Mouse (Mus musculus) embryonic fibroblast, embryonic 13.5 days (primary cell): ENCODE measurements around the gene Uck2. TPM values are rescaled to one million over a fixed set of nuclear protein-coding genes. Genes with fewer than 3 reads are reported as not detected.

Experiments used
- H3K27ac ChIP-seq: 2 replicates; pipeline ENCODE4 v1.5.1; 2012; ENCODE audit warnings: low read length, control low read depth, inconsistent platforms; ENCODE audit not compliant: insufficient read depth
- H3K4me1 ChIP-seq: 2 replicates; pipeline ENCODE4 v1.6.1; 2011; ENCODE audit warnings: low read length; ENCODE audit not compliant: control insufficient read depth, insufficient read depth
- H3K4me3 ChIP-seq: 2 replicates; pipeline ENCODE4 v1.5.1; 2011; ENCODE audit warnings: mild to moderate bottlenecking, control low read depth, low read length; ENCODE audit not compliant: insufficient read depth
- CTCF ChIP-seq: IDR thresholded peaks from 2 replicates; pipeline ENCODE4 v1.5.1; 2011; ENCODE audit warnings: mild to moderate bottlenecking, control low read depth, low read length, moderate library complexity, borderline replicate concordance; ENCODE audit not compliant: insufficient read depth
- POLR2A ChIP-seq: IDR thresholded peaks from 2 replicates; pipeline ENCODE4 v1.6.1; 2011; ENCODE audit warnings: low read depth, mild to moderate bottlenecking, control low read depth, low read length, moderate library complexity
- polyA plus RNA-seq: library from polyadenylated mRNA; stranded (reverse); fragments of >200 nt; gene quantifications from 2 replicates; pipeline ENCODE4 v1.2.4, GENCODE M21; 2011; ENCODE audit warnings: low read depth; ENCODE audit not compliant: missing spikeins, insufficient read length

Gene Uck2
- polyA plus RNA-seq, 1 experiment, result 132 TPM

DNA sequence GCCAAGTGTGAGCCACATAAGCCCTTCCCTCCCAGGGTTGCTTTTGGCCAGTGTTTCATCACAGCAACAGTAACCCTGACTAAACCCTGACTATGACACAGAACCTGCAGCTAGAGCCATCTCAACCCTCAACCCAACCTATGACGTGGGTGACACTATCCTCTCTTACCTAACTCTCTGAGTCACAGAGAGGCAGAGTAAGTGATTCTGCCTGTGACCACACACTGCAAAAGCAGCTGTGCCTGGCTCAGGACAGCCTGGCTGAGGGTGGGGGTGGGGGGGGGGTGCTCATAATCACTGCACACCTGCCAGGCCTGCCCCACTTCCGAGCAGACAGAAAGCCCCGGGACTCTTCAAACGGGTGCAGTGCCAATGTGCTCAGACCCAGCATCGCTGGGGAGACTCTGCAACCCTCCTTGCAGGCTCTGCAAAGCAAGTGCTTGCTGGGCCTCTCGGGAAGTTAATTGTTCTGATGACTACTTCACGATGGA is 42.9 kb downstream of the Uck2 start:
- no peak overlapping the region for H3K27ac ChIP-seq
- no peak overlapping the region for H3K4me3 ChIP-seq
- H3K4me1 ChIP-seq, result peaks cover 34% of the 10 kb centered on the region
- no peak for TF ChIP-seq CTCF
- TF ChIP-seq POLR2A, result no peak

- Histone ChIP-seq H3K4me1 (peaks cover 29% of the 10 kb centered on the region), H3K27ac (no peak overlapping the region), H3K4me3 (no peak overlapping the region)
- no peak for TF ChIP-seq CTCF
- no peak for TF ChIP-seq POLR2A
Observed at GRCm38 (mm10) chr1:167241487-167241886, 43.6 kb downstream of the Uck2 start.

- TF ChIP-seq POLR2A (no peak), CTCF (no peak)
- Histone ChIP-seq H3K4me3 (no peak overlapping the region), H3K4me1 (peaks cover 24% of the 10 kb centered on the region), H3K27ac (no peak overlapping the region)
Observed at GRCm38 (mm10) chr1:167240361-167240760, 44.8 kb downstream of the Uck2 start.

GRCm38 (mm10) chr1:167239916-167240315 is 45.2 kb downstream of the Uck2 start:
- TF ChIP-seq CTCF, result no peak
- TF ChIP-seq POLR2A, result no peak
- no peak overlapping the region for H3K4me3 ChIP-seq
- peaks cover 20% of the 10 kb centered on the region for H3K4me1 ChIP-seq
- H3K27ac ChIP-seq, result no peak overlapping the region

GRCm38 (mm10) chr1:167237798-167238197 is 47.3 kb downstream of the Uck2 start:
- Histone ChIP-seq H3K4me1 (peaks cover 14% of the 10 kb centered on the region), H3K27ac (no peak overlapping the region), H3K4me3 (no peak overlapping the region)
- TF ChIP-seq CTCF (no peak), POLR2A (no peak)

DNA sequence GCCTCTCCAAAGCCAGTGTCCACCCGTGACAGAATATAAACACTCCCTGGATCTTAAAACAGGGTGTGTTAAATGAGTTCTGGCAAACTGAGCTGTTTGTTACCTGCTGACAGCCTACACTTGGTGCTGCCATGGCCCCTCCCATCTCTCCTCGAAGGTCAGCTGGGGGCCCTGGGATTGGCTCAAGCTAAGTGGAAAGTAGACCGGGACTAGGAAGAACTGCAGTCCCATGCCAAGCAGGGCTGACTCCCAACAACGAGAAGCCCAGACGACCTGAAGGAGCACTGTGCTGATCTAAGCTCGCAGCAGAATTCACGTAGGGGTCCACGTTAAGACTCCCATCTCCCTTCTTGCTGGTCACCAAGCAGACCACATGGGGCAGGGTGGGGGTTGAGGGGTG is 48.3 kb downstream of the Uck2 start:
- no peak for TF ChIP-seq CTCF
- TF ChIP-seq POLR2A, result no peak
- H3K4me1 ChIP-seq, result peaks cover 11% of the 10 kb centered on the region

GRCm38 (mm10) chr1:167234344-167234743 is 50.8 kb downstream of the Uck2 start:
- Histone ChIP-seq H3K27ac (no peak overlapping the region), H3K4me3 (no peak overlapping the region), H3K4me1 (no peaks in the 10 kb centered on the region; the same call in 1 of the 2 replicates)
- TF ChIP-seq POLR2A (no peak), CTCF (no peak)

More for the DNA sequence above, 48.3 kb downstream of the Uck2 start:
- Histone ChIP-seq H3K4me3 (no peak overlapping the region), H3K27ac (no peak overlapping the region)

DNA sequence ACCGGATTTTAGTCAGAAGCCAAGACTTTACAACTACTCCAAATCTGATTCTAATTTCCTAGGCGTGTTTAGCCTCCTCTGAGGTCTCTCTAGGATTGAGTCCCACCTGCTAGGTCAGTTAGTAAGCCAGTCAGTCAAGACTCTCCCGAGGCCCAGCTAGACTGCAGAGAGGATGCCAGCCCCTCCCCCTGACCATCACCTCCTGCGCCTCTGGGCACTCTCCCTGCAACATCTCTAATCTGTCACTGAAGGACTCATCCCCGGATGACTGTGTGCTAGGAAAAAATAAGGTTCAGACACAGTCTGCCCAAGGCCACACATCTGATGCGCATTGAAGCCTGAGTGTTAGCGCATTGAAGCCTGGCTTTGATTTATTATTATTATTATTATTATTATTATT is 52.2 kb downstream of the Uck2 start:
- Histone ChIP-seq H3K4me1 (no peaks in the 10 kb centered on the region; the same call in 1 of the 2 replicates), H3K27ac (no peak overlapping the region), H3K4me3 (no peak overlapping the region)
- TF ChIP-seq CTCF (no peak), POLR2A (no peak)

DNA sequence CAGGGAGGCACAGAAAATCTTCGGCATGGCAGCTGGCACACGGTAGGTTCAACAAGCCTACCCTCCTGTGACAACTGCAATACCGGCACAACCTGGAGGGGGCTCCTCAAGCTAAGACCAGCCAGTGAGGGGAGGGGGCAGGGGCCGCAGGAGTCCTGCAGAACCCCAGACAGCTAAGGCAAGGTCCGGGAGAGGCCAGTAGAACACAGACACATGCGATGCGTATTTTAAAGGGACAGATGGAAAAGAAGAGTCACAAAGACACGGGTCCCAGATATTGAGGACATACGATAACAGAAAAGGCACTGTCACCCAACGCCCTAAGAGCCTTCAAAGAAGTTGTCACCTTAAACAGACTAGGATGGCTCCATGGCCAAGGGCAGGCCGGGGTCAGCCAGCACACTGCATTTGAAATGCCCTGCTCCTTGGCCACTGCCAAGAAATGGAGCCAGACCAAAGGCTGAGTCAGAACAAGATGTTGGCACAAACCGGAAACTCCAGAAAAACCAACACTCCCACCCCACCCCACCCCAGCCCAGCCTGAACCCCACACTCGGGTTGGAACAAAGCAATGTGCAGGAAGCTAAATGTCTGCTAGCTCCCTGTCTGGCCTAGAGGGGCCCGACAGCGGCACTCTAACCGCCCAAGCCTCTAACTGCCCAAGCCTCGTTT is 53.4 kb downstream of the Uck2 start:
- TF ChIP-seq CTCF (no peak), POLR2A (no peak)
- Histone ChIP-seq H3K4me3 (no peak overlapping the region), H3K27ac (peak overlapping the region; percentile 61; the same call in 1 of the 2 replicates), H3K4me1 (no peaks in the 10 kb centered on the region; the same call in 1 of the 2 replicates)

DNA sequence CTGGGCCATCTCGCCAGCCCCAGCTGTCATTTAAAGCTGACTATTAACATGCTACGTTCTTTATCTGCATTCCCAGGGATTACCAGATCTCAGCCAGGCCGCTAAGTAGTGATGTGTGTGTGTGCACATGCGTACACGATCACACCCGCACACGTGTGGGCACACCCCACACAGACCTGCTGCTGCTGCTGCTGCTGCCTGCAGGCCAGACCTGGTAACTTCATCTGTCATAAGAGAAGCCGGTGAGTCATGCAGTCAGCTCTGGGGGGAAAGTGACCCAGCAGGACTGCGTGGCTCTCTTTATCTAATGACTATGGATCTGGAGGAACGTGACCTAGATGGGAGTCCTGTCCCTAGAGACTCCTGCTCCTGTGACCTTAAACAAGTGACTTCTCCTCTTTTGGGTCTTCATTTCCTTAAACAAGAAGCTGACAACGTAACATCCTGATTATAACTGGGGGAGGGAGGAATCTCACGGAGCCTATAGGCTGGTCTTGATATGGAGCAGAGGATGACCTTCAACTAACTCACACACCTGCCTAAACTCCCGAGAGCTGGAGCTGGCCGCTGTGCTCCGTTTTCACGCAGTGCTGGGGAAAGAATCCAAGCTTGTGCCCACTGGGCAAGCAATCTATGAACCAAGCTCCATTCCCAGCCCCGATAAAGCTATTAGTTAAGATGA is 54.0 kb downstream of the Uck2 start:
- Histone ChIP-seq H3K4me1 (no peaks in the 10 kb centered on the region; the same call in 1 of the 2 replicates), H3K4me3 (no peak overlapping the region), H3K27ac (no peak overlapping the region)
- no peak for TF ChIP-seq POLR2A
- 0 out of 2 replicates have a peak, but pooled peaks have one; percentile 23 for TF ChIP-seq CTCF
